Mouse (Mus musculus) intestine, embryonic 16.5 days (tissue): ENCODE results near the gene 1700012B07Rik. TPM values are rescaled to one million over a fixed set of nuclear protein-coding genes. Genes with fewer than 3 reads are reported as not detected.

ENCODE experiments used
- ATAC-seq: fragments of 200-750 bp; cut with Nextera tagmentation; 2 replicates; pipeline ENCODE4 v1.8.0; 2017; ENCODE audit warnings: moderate TSS enrichment, moderate library complexity
- H3K27ac ChIP-seq: fragments of 300-500 bp; sonication (generic); 2 replicates; pipeline ENCODE4 v1.5.1; 2014; ENCODE audit warnings: mild to moderate bottlenecking, low read length
- H3K27me3 ChIP-seq: fragments of 300-500 bp; sonication (generic); replicated peaks from 2 replicates; pipeline ENCODE4 v1.6.1; 2014; ENCODE audit warnings: low read length, control low read depth, mixed read lengths; ENCODE audit not compliant: control insufficient read depth, insufficient read depth
- H3K36me3 ChIP-seq: fragments of 300-500 bp; sonication (generic); 2 replicates; pipeline ENCODE4 v1.6.1; 2014; ENCODE audit warnings: low read length, control low read depth; ENCODE audit not compliant: control insufficient read depth, insufficient read depth
- H3K4me1 ChIP-seq: fragments of 300-500 bp; sonication (generic); 2 replicates; pipeline ENCODE4 v1.6.1; 2014; ENCODE audit warnings: low read length, control low read depth, mixed read lengths; ENCODE audit not compliant: control insufficient read depth, insufficient read depth
- H3K4me2 ChIP-seq: fragments of 300-500 bp; sonication (generic); 2 replicates; pipeline ENCODE4 v1.6.1; 2014; ENCODE audit warnings: low read depth, low read length, control low read depth
- H3K4me3 ChIP-seq: fragments of 300-500 bp; sonication (generic); 2 replicates; pipeline ENCODE4 v1.5.1; 2014; ENCODE audit warnings: mild to moderate bottlenecking, low read length
- H3K9ac ChIP-seq: fragments of 300-500 bp; sonication (generic); 2 replicates; pipeline ENCODE4 v1.6.1; 2014; ENCODE audit warnings: low read depth, low read length
- H3K9me3 ChIP-seq: fragments of 300-500 bp; sonication (generic); 2 replicates; pipeline ENCODE4 v1.6.1; 2016; ENCODE audit warnings: low read length, control low read depth; ENCODE audit not compliant: control insufficient read depth
- WGBS: fragments of 180-500 bp; shearing (Covaris S2); extraction: QIAGEN DNeasy Blood & Tissue Kit; methylation state at CpG from one replicate; pipeline ENCODE4 v1.1.7; 2014; 5-methylcytosine and 5-hydroxymethylcytosine counted together
- polyA plus RNA-seq: library from polyadenylated mRNA; unstranded; fragments of >200 nt; fragmentation: Nextera tagmentation; extraction: Ambion mirVana; gene quantifications from 2 replicates; pipeline ENCODE4 v1.2.1, GENCODE M21; 2015

The 1700012B07Rik gene
- polyA plus RNA-seq, 1 experiment from 2014 or later: not detected

DNA sequence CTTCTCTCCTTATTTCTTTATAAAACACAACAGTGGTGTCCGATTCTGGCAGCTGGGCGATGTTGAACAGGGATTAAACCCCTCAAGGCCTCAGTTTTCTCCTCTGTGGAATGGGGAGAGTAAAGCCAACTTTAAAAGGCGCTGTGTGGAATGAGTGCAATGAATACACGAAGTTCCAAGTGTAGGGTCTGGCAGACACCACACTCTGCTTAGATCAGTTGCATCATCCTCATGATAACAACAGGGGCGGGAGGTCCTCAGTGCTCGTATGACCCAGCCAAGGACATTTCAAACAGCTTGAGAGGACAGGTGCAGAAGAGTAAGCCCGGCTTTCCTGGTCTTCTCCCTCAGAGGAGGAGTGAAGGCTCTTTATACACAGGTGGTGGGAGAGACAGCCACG is 26.2 kb upstream of the 1700012B07Rik start:
- H3K27ac ChIP-seq: no peak overlapping the region
- 82% methylated on average over 8 of the region's 8 CpGs for WGBS
- H3K9me3 ChIP-seq: no peaks in the 10 kb centered on the region
- H3K9ac ChIP-seq: no peak overlapping the region
- H3K36me3 ChIP-seq: no peaks in the 10 kb centered on the region
- H3K27me3 ChIP-seq: no peaks in the 10 kb centered on the region
- no peak for ATAC-seq
- H3K4me3 ChIP-seq: no peak overlapping the region
- H3K4me1 ChIP-seq: no peaks in the 10 kb centered on the region
- no peak overlapping the region for H3K4me2 ChIP-seq

DNA sequence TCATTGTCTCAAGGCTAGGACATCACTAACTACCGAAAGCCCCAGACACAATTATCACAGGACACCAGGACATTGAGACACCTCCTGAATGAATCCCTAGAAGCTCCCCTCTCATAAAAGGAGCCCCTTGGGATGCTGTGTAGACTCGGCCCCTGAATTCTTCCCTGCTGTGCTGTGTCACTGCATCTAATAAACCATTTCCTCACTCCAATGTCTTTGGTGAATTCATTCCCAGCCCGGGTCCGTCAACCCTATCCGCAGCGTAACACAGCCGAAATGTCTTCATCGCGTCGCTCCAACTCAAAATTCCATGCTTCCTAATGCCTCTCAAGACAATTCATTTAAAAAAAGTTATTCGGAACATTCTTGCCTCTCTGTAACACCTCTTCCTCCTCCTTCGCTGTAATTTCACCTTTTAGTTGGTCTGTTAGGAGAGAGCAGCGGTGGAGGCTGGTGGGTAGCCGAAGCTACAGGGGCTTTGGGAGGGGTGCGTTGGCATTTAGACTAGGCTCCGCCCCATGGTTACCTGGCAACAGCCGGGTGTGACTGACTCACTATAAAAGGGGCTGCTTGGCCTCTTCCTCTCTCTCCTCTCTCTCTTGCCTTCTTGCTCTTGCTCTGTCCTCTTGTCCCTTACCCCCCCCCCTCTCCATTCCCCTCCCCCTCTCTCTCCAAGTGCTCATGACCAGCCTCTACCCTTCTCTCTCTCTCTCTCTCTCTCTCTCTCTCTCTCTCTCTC is 25.6 kb upstream of the 1700012B07Rik start:
- no peak for ATAC-seq
- Histone ChIP-seq H3K9ac (no peak overlapping the region), H3K4me1 (no peaks in the 10 kb centered on the region), H3K9me3 (no peaks in the 10 kb centered on the region), H3K36me3 (no peaks in the 10 kb centered on the region), H3K27ac (no peak overlapping the region), H3K27me3 (no peaks in the 10 kb centered on the region), H3K4me2 (no peak overlapping the region), H3K4me3 (no peak overlapping the region)
- 69% methylated on average over 17 of the region's 17 CpGs for WGBS

DNA sequence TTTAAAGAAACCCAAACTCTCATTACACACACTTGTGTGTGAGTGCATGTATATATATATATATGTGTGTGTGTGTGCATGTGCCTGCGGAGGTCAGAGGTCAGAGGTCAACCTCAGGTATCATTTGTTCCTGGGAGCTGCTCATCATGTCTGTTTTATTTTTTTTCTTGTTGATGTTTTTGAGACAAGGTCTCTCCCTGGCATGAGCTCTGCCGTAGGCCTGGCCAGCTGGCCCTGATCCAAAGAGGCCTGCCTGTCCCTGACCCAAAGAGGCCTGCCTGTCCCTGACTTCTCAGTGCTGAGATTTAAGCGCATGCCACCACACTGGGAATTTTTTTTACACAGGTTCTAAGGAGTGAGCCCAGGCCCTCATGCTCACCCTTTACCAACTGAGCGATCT is 24.1 kb upstream of the 1700012B07Rik start:
- H3K27me3 ChIP-seq: no peaks in the 10 kb centered on the region
- H3K9me3 ChIP-seq: no peaks in the 10 kb centered on the region
- H3K27ac ChIP-seq: no peak overlapping the region
- no peak overlapping the region for H3K4me3 ChIP-seq
- 74% methylated on average over 4 of the region's 4 CpGs for WGBS
- ATAC-seq: no peak
- no peaks in the 10 kb centered on the region for H3K36me3 ChIP-seq
- no peak overlapping the region for H3K4me2 ChIP-seq
- no peak overlapping the region for H3K9ac ChIP-seq
- H3K4me1 ChIP-seq: no peaks in the 10 kb centered on the region

DNA sequence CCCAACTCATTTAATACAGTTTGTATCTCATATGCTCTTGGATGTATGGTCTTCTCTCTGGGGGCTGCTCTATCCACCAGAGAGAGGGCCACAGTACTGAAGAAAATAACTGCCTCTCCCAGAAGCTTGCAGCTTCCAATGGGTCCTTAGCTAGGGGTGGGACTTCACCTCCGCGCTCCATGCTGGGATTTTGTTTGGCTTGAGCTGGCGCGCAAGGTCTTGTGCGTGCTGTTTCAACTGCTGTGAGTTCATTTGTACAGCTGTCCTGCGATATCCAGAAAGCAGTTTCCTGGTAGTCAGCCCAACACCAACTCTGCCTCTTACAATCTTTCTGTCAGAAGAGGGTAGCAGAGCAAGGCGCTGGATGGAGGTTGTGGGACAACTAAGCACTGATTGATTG is 18.5 kb upstream of the 1700012B07Rik start:
- no peak overlapping the region for H3K27ac ChIP-seq

DNA sequence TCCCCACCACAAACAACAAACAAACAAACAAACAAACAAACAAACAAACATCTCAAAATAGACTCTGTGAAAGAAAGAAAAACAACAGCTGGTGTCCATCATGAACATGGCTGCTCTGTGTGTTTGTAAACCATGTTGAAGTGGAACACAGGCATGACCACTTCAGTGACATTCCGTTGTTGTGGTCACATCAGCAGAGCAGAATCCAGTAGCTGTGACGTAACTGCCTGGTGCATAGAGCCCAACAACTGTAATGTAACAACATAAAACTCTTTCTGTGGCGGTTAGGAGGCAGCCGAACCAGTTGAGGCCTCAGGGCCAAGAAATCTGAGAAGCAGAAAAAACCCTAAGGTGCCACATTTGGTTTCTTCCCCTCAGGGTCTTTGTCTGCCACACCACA is 17.8 kb upstream of the 1700012B07Rik start:
- Histone ChIP-seq H3K36me3 (no peaks in the 10 kb centered on the region), H3K9me3 (no peaks in the 10 kb centered on the region; the same call in 1 of the 2 replicates), H3K4me1 (0 out of 2 replicates have a peak, but pooled peaks cover 2% of the 10 kb centered on the region), H3K27ac (no peak overlapping the region), H3K4me3 (no peak overlapping the region), H3K9ac (no peak overlapping the region), H3K27me3 (no peaks in the 10 kb centered on the region), H3K4me2 (no peak overlapping the region)
- ATAC-seq: no peak
- 57% methylated on average over 4 of the region's 4 CpGs for WGBS

More for the DNA sequence above, 18.5 kb upstream of the 1700012B07Rik start:
- 57% methylated on average over 7 of the region's 7 CpGs for WGBS
- H3K9ac ChIP-seq: no peak overlapping the region
- no peaks in the 10 kb centered on the region for H3K9me3 ChIP-seq
- no peaks in the 10 kb centered on the region for H3K27me3 ChIP-seq
- ATAC-seq: no peak
- no peaks in the 10 kb centered on the region for H3K36me3 ChIP-seq
- H3K4me1 ChIP-seq: 0 out of 2 replicates have a peak, but pooled peaks cover 2% of the 10 kb centered on the region
- H3K4me3 ChIP-seq: no peak overlapping the region
- H3K4me2 ChIP-seq: no peak overlapping the region

DNA sequence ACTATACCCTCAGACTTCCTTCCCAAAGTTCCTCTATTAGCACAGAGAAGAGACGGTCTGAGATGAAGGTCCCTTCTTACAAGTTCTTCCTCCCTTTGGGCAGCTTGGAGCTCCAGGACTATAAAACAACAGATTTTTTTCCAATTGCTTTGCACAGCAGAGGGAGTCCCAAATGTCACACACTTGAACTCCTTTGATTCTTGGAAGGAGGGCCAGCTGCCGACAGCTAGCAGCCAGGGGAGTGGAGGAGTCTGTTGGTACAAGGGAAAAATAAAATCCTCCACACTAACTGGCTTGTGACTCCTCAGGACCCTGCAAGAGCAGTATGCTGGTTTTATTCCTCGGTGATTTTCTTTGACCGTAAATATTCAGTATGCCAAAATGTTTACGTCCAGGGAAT is 16.6 kb upstream of the 1700012B07Rik start:
- no peaks in the 10 kb centered on the region for H3K36me3 ChIP-seq
- ATAC-seq: no peak
- WGBS: 54% methylated on average over 5 of the region's 5 CpGs
- no peak overlapping the region for H3K4me3 ChIP-seq
- H3K27me3 ChIP-seq: no peaks in the 10 kb centered on the region
- H3K4me2 ChIP-seq: no peak overlapping the region
- H3K27ac ChIP-seq: no peak overlapping the region
- H3K4me1 ChIP-seq: 0 out of 2 replicates have a peak, but pooled peaks cover 2% of the 10 kb centered on the region
- no peaks in the 10 kb centered on the region; the same call in 1 of the 2 replicates for H3K9me3 ChIP-seq
- no peak overlapping the region for H3K9ac ChIP-seq

DNA sequence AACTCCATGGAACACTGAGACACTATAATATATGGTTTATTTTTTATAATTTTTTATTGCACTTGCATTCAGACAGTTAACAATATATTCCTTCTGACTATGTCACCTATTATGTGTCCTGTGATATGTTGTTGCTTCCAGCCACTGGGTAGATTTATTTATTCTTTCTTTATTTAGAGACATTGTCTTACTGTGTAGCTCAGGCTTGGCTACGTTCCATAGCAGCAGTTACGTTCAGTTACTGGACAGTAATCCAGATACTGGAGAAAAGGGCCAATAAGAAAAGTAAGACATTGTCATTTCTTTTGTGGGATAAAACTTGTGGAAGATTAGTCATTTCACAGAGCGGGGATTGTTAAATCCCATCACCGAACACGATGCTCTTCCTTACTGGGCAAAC is 2.5 kb upstream of the 1700012B07Rik start:
- H3K27me3 ChIP-seq: no peaks in the 10 kb centered on the region
- WGBS: 54% methylated on average over 5 of the region's 5 CpGs
- no peaks in the 10 kb centered on the region for H3K36me3 ChIP-seq
- H3K9ac ChIP-seq: no peak overlapping the region
- H3K4me3 ChIP-seq: no peak overlapping the region
- no peak overlapping the region for H3K4me2 ChIP-seq
- H3K4me1 ChIP-seq: no peaks in the 10 kb centered on the region
- no peak overlapping the region for H3K27ac ChIP-seq
- ATAC-seq: no peak
- no peaks in the 10 kb centered on the region for H3K9me3 ChIP-seq

DNA sequence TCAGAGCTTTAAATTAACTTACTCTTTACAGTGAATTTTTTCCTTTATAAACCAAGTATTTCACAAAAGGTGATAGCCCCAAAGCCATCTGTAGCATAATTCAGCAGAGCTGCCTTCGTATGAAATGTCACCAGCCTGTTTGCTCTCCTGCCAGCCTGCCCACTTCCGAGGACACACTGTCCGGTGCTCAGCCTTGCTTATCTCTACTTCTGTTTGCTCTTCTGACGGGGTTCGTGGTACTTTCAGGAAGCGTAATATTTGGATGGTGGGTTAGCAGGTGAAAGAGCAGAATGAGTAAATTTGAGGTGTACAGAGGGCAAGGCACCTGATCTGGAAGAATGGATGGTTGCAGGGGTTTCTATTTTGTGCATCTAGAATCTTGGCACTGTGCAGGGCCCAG is 5.6 kb downstream of the 1700012B07Rik start:
- WGBS: 51% methylated on average over 6 of the region's 6 CpGs
- no peaks in the 10 kb centered on the region for H3K36me3 ChIP-seq
- no peaks in the 10 kb centered on the region for H3K9me3 ChIP-seq
- no peak overlapping the region for H3K4me2 ChIP-seq
- no peak for ATAC-seq
- no peaks in the 10 kb centered on the region for H3K4me1 ChIP-seq
- no peak overlapping the region for H3K27ac ChIP-seq
- no peak overlapping the region for H3K9ac ChIP-seq
- H3K27me3 ChIP-seq: no peaks in the 10 kb centered on the region
- H3K4me3 ChIP-seq: no peak overlapping the region

DNA sequence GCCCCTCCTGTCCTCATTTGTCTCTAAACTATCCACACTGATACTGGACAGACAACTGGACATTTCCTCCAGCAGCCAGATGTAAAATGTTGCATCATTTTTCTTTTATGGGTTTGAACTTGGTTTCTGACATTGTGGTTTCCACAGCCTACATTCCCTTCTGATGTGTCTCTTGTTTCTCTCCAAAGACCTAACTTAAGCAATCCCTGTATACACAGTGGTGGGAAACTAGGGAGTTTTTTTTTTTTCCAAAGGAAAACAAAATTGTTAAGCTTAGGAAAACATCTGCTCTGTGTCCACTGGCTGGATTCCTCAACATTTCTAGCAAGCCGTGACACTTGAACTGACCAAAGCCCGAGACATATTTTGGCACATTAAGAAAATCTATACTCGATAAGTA is 10.4 kb downstream of the 1700012B07Rik start:
- no peak overlapping the region for H3K27ac ChIP-seq
- WGBS: 63% methylated on average over 3 of the region's 3 CpGs
- H3K36me3 ChIP-seq: no peaks in the 10 kb centered on the region
- H3K27me3 ChIP-seq: no peaks in the 10 kb centered on the region
- H3K4me3 ChIP-seq: no peak overlapping the region
- no peaks in the 10 kb centered on the region for H3K4me1 ChIP-seq
- no peak overlapping the region for H3K9ac ChIP-seq
- no peak for ATAC-seq
- no peak overlapping the region for H3K4me2 ChIP-seq
- no peaks in the 10 kb centered on the region for H3K9me3 ChIP-seq

DNA sequence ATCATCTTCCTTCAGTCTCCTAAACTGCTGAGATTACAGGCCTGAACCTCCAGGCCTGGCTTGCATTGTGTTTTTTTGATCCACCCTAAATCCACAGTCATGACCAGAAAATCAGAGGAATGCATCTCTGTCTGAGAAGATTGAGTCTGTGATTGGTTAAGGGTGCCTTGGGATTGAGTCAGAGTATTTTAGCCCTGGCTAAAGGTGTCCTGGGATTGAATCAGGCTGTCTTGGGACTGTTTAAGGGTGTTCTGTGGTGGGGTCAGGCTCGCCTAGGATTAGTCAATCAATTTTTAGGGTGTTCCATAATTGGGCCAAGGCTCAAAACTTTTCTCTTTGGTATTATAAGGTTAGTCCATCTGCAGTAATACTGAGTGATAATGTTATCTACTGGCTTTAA is 10.9 kb downstream of the 1700012B07Rik start:
- no peak overlapping the region for H3K4me3 ChIP-seq
- H3K9me3 ChIP-seq: no peaks in the 10 kb centered on the region
- H3K9ac ChIP-seq: no peak overlapping the region
- no peak overlapping the region for H3K4me2 ChIP-seq
- H3K27me3 ChIP-seq: no peaks in the 10 kb centered on the region
- ATAC-seq: no peak
- H3K4me1 ChIP-seq: no peaks in the 10 kb centered on the region
- H3K27ac ChIP-seq: no peak overlapping the region
- no peaks in the 10 kb centered on the region for H3K36me3 ChIP-seq
- WGBS: 80% methylated on average over 1 of the region's 1 CpGs
